Mouse (Mus musculus): ENCODE results near the gene Itpr1. TPM values are rescaled to one million over a fixed set of nuclear protein-coding genes. Genes with fewer than 3 reads are reported as not detected.
A peak's percentile ranks its signal among the peaks of the same experiment; 100 is the strongest.

The Itpr1 gene
- polyA plus RNA-seq, 1 experiment from 2014 or later, result 8.3 TPM

- Histone ChIP-seq H3K4me3 (ENCODE audit: low read depth, low read length) (no peak overlapping the region), H3K4me1 (replicated peaks; ENCODE audit: control insufficient read depth, insufficient read depth, low read length) (peaks cover 4% of the 10 kb centered on the region; the same call in 1 of the 2 replicates), H3K4me2 (no peak overlapping the region), H3K27me3 (replicated peaks; ENCODE audit: control insufficient read depth, insufficient read depth, low read length) (no peaks in the 10 kb centered on the region), H3K9ac (ENCODE audit: low read depth, low read length) (no peak overlapping the region), H3K27ac (ENCODE audit: low read depth, low read length) (no peak overlapping the region), H3K9me3 (ENCODE audit: control insufficient read depth, low read length) (no peaks in the 10 kb centered on the region), H3K36me3 (ENCODE audit: control insufficient read depth, insufficient read depth, low read length) (0 out of 2 replicates have a peak, but pooled peaks cover 3% of the 10 kb centered on the region)
- 89% methylated on average over 10 of the region's 10 CpGs for WGBS
- no peak for DNase-seq (ENCODE audit: low spot score)
- no peak for ATAC-seq (replicated peaks; ENCODE audit: low FRiP score)
Measured at GRCm38 (mm10) chr6:108524617-108525010, 311.7 kb downstream of the Itpr1 start.

DNA sequence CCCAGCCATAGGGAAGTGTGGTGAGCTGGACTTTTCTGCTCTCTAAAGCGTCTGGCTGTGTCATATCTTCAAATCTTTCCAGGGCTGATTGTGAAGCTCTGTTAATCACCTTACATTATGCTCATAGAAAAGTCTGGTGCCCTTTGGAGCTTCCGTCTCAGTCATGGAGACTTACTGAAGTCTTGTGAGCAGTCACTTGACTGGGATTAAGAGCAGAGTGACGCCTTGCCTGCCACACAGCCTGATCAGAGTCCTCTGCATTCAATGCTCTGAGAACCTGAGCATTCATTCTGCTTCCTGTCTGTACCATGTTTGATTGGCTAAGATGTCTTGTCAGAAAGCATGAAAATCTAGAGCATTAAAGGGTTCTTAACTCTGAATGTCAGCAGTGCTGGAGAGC is 314.7 kb downstream of the Itpr1 start:
- Histone ChIP-seq H3K9ac (ENCODE audit: low read depth, low read length) (no peak overlapping the region), H3K36me3 (ENCODE audit: control insufficient read depth, insufficient read depth, low read length) (0 out of 2 replicates have a peak, but pooled peaks cover 3% of the 10 kb centered on the region), H3K27ac (ENCODE audit: low read depth, low read length) (no peak overlapping the region), H3K9me3 (ENCODE audit: control insufficient read depth, low read length) (no peaks in the 10 kb centered on the region), H3K27me3 (replicated peaks; ENCODE audit: control insufficient read depth, insufficient read depth, low read length) (no peaks in the 10 kb centered on the region), H3K4me2 (no peak overlapping the region), H3K4me3 (ENCODE audit: low read depth, low read length) (no peak overlapping the region), H3K4me1 (replicated peaks; ENCODE audit: control insufficient read depth, insufficient read depth, low read length) (peaks cover 24% of the 10 kb centered on the region)
- WGBS, result 83% methylated on average over 3 of the region's 3 CpGs
- DNase-seq (ENCODE audit: low spot score) (no peak), ATAC-seq (replicated peaks; ENCODE audit: low FRiP score) (no peak)

GRCm38 (mm10) chr6:108527993-108528392 is 315.1 kb downstream of the Itpr1 start:
- no peak for ATAC-seq (replicated peaks; ENCODE audit: low FRiP score)
- Histone ChIP-seq H3K27ac (ENCODE audit: low read depth, low read length) (no peak overlapping the region), H3K27me3 (replicated peaks; ENCODE audit: control insufficient read depth, insufficient read depth, low read length) (no peaks in the 10 kb centered on the region), H3K4me2 (no peak overlapping the region), H3K9ac (ENCODE audit: low read depth, low read length) (no peak overlapping the region), H3K4me1 (replicated peaks; ENCODE audit: control insufficient read depth, insufficient read depth, low read length) (peaks cover 25% of the 10 kb centered on the region), H3K9me3 (ENCODE audit: control insufficient read depth, low read length) (no peaks in the 10 kb centered on the region), H3K36me3 (ENCODE audit: control insufficient read depth, insufficient read depth, low read length) (0 out of 2 replicates have a peak, but pooled peaks cover 3% of the 10 kb centered on the region), H3K4me3 (ENCODE audit: low read depth, low read length) (no peak overlapping the region)
- DNase-seq (ENCODE audit: low spot score), result no peak

DNA sequence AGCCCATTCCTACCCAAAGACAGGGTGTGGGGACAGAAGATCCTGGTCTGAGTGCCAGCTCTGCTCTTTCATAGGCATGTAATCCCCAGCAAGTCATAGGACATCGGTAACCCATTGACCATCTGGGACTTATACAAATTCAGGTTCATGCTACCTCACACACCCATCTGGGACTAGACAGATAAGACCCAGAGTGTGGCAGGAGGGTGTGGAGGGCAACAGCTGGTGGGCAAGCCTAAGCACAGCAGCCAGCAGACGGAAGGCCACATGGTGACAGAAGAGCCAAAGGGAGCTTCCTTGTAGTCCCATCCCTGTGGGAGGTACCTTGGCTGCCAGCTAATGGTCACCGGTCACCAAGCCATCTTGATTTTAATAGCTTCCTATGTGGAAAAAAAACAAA is 316.3 kb downstream of the Itpr1 start:
- no peaks in the 10 kb centered on the region for H3K27me3 ChIP-seq (replicated peaks; ENCODE audit: control insufficient read depth, insufficient read depth, low read length)
- H3K9ac ChIP-seq (ENCODE audit: low read depth, low read length), result no peak overlapping the region
- DNase-seq (ENCODE audit: low spot score), result no peak
- peaks cover 25% of the 10 kb centered on the region for H3K4me1 ChIP-seq (replicated peaks; ENCODE audit: control insufficient read depth, insufficient read depth, low read length)
- WGBS, result 61% methylated on average over 3 of the region's 3 CpGs
- H3K27ac ChIP-seq (ENCODE audit: low read depth, low read length), result peak overlapping the region; percentile 25; the same call in 1 of the 2 replicates
- H3K9me3 ChIP-seq (ENCODE audit: control insufficient read depth, low read length), result no peaks in the 10 kb centered on the region
- H3K36me3 ChIP-seq (ENCODE audit: control insufficient read depth, insufficient read depth, low read length), result no peaks in the 10 kb centered on the region
- no peak overlapping the region for H3K4me2 ChIP-seq
- H3K4me3 ChIP-seq (ENCODE audit: low read depth, low read length), result no peak overlapping the region
- peak; percentile 93 for ATAC-seq (replicated peaks; ENCODE audit: low FRiP score)

DNA sequence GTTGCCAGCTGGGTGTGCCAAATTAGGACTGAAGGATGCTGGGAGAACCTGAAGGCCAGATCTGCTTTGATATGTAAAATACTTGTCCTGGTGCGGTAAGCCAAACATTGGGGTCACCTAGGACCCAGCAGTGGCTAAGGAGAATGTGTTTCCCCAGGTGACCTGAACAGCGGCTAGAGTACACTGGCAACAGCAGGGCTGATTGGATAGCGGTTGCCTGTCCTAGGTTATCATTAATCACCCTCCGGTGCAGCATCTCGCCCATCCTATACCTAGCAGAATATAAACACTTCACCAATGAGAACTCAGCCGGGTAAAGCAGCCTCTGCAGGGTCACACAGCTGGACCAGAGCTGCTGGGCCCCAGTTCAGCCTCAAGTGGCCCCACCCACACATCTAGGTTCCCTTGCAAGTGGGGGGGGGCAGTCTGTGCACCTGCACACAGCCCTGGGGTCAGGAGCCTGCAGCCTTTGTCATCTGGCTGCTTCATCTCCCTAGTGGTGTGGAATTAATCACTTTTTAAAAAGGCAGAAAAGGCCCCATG is 318.0 kb downstream of the Itpr1 start:
- peak; percentile 8; the same call in 1 of the 2 replicates for ATAC-seq (replicated peaks; ENCODE audit: low FRiP score)
- WGBS, result 54% methylated on average over 6 of the region's 6 CpGs

GRCm38 (mm10) chr6:108531324-108532311 is 318.7 kb downstream of the Itpr1 start:
- Histone ChIP-seq H3K9ac (ENCODE audit: low read depth, low read length) (peak overlapping the region; percentile 10; the same call in 1 of the 2 replicates), H3K4me1 (replicated peaks; ENCODE audit: control insufficient read depth, insufficient read depth, low read length) (peaks cover 27% of the 10 kb centered on the region)
- WGBS, result 23% methylated on average over 12 of the region's 12 CpGs

More for the DNA sequence above, 318.0 kb downstream of the Itpr1 start:
- H3K4me1 ChIP-seq (replicated peaks; ENCODE audit: control insufficient read depth, insufficient read depth, low read length), result peaks cover 25% of the 10 kb centered on the region
- 0 out of 2 replicates have a peak overlapping the region, but pooled peaks have one; percentile 2 for H3K4me2 ChIP-seq
- H3K36me3 ChIP-seq (ENCODE audit: control insufficient read depth, insufficient read depth, low read length), result no peaks in the 10 kb centered on the region
- H3K9me3 ChIP-seq (ENCODE audit: control insufficient read depth, low read length), result no peaks in the 10 kb centered on the region
- H3K9ac ChIP-seq (ENCODE audit: low read depth, low read length), result no peak overlapping the region
- no peaks in the 10 kb centered on the region for H3K27me3 ChIP-seq (replicated peaks; ENCODE audit: control insufficient read depth, insufficient read depth, low read length)
- no peak for DNase-seq (ENCODE audit: low spot score)
- peak overlapping the region; percentile 4; the same call in 1 of the 2 replicates for H3K27ac ChIP-seq (ENCODE audit: low read depth, low read length)
- no peak overlapping the region for H3K4me3 ChIP-seq (ENCODE audit: low read depth, low read length)

GRCm38 (mm10) chr6:108532486-108533179 is 319.7 kb downstream of the Itpr1 start:
- H3K27me3 ChIP-seq (replicated peaks; ENCODE audit: control insufficient read depth, insufficient read depth, low read length), result no peaks in the 10 kb centered on the region
- H3K4me2 ChIP-seq, result peak overlapping the region; percentile 41

More at GRCm38 (mm10) chr6:108531324-108532311, 318.7 kb downstream of the Itpr1 start:
- H3K27me3 ChIP-seq (replicated peaks; ENCODE audit: control insufficient read depth, insufficient read depth, low read length), result no peaks in the 10 kb centered on the region
- peak overlapping the region; percentile 5; the same call in 1 of the 2 replicates for H3K27ac ChIP-seq (ENCODE audit: low read depth, low read length)
- no peaks in the 10 kb centered on the region for H3K36me3 ChIP-seq (ENCODE audit: control insufficient read depth, insufficient read depth, low read length)
- no peaks in the 10 kb centered on the region for H3K9me3 ChIP-seq (ENCODE audit: control insufficient read depth, low read length)
- peak overlapping the region; percentile 41 for H3K4me2 ChIP-seq
- peak; percentile 56 for ATAC-seq (replicated peaks; ENCODE audit: low FRiP score)
- no peak for DNase-seq (ENCODE audit: low spot score)
- H3K4me3 ChIP-seq (ENCODE audit: low read depth, low read length), result no peak overlapping the region

DNA sequence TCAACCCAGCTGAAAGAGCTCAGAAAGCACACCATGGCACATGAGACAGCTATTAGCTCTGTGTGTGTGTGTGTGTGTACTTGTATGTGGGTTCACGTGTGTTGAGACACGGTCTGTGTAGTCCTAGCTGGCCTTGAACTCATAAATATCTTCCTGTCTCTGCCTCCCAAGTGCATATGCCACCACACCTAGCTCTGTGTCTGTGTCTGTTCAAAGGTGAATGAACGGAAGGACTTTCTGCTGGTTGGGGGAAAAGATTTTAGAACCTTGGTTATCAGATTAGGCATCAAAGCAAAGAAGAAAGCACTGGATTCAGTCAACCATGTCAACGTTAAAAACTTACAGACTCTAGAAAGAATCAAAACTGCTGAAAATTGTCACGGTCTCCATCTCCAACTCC is 321.2 kb downstream of the Itpr1 start:
- Histone ChIP-seq H3K4me1 (replicated peaks; ENCODE audit: control insufficient read depth, insufficient read depth, low read length) (peaks cover 24% of the 10 kb centered on the region), H3K27me3 (replicated peaks; ENCODE audit: control insufficient read depth, insufficient read depth, low read length) (no peaks in the 10 kb centered on the region), H3K36me3 (ENCODE audit: control insufficient read depth, insufficient read depth, low read length) (no peaks in the 10 kb centered on the region), H3K4me2 (no peak overlapping the region), H3K27ac (ENCODE audit: low read depth, low read length) (no peak overlapping the region), H3K9me3 (ENCODE audit: control insufficient read depth, low read length) (no peaks in the 10 kb centered on the region), H3K4me3 (ENCODE audit: low read depth, low read length) (no peak overlapping the region), H3K9ac (ENCODE audit: low read depth, low read length) (no peak overlapping the region)
- ATAC-seq (replicated peaks; ENCODE audit: low FRiP score) (no peak), DNase-seq (ENCODE audit: low spot score) (no peak)
- 84% methylated on average over 5 of the region's 5 CpGs for WGBS

More at GRCm38 (mm10) chr6:108532486-108533179, 319.7 kb downstream of the Itpr1 start:
- no peak for DNase-seq (ENCODE audit: low spot score)
- no peak for ATAC-seq (replicated peaks; ENCODE audit: low FRiP score)
- Histone ChIP-seq H3K9ac (ENCODE audit: low read depth, low read length) (no peak overlapping the region), H3K27ac (ENCODE audit: low read depth, low read length) (no peak overlapping the region), H3K4me1 (replicated peaks; ENCODE audit: control insufficient read depth, insufficient read depth, low read length) (peaks cover 28% of the 10 kb centered on the region), H3K36me3 (ENCODE audit: control insufficient read depth, insufficient read depth, low read length) (no peaks in the 10 kb centered on the region), H3K4me3 (ENCODE audit: low read depth, low read length) (no peak overlapping the region), H3K9me3 (ENCODE audit: control insufficient read depth, low read length) (no peaks in the 10 kb centered on the region)
- WGBS, result 75% methylated on average over 10 of the region's 10 CpGs

Data from liver, embryonic 11.5 days (tissue).